Mouse (Mus musculus): ENCODE results near the gene Zdhhc19.

The Zdhhc19 gene

GRCm38 (mm10) chr16:32495965-32496364, at the start of gene Zdhhc19:
Gene Zdhhc19, plus strand, starts transcription at chr16:32496265.
- DNase-seq: no peak

GRCm38 (mm10) chr16:32446563-32447138, 49.4 kb upstream of the Zdhhc19 start:
- DNase-seq: no peak

- no peak for DNase-seq
These were observed 46.4 kb upstream of the Zdhhc19 start for GRCm38 (mm10) chr16:32449665-32450064.

- DNase-seq: no peak
These were observed 45.9 kb upstream of the Zdhhc19 start for GRCm38 (mm10) chr16:32450133-32450532.

GRCm38 (mm10) chr16:32453102-32453501, 43.0 kb upstream of the Zdhhc19 start:
- DNase-seq: no peak

- DNase-seq: no peak
These were observed 41.4 kb upstream of the Zdhhc19 start for GRCm38 (mm10) chr16:32454646-32455045.

- DNase-seq: no peak
These were observed 40.0 kb upstream of the Zdhhc19 start for GRCm38 (mm10) chr16:32456086-32456485.

GRCm38 (mm10) chr16:32456761-32457160, 39.3 kb upstream of the Zdhhc19 start:
- DNase-seq: no peak

- DNase-seq: peak; percentile 42
These were observed 38.3 kb upstream of the Zdhhc19 start for GRCm38 (mm10) chr16:32457589-32458386.

- DNase-seq: no peak
These were observed 35.5 kb upstream of the Zdhhc19 start for GRCm38 (mm10) chr16:32460518-32460917.

GRCm38 (mm10) chr16:32461713-32462112, 34.4 kb upstream of the Zdhhc19 start:
- DNase-seq: no peak

- DNase-seq: no peak
These were observed 33.1 kb upstream of the Zdhhc19 start for GRCm38 (mm10) chr16:32462950-32463349.

GRCm38 (mm10) chr16:32463426-32463825, 32.6 kb upstream of the Zdhhc19 start:
- no peak for DNase-seq

GRCm38 (mm10) chr16:32464908-32465307, 31.2 kb upstream of the Zdhhc19 start:
- DNase-seq: no peak

- no peak for DNase-seq
These were observed 27.6 kb upstream of the Zdhhc19 start for GRCm38 (mm10) chr16:32468488-32468887.

- DNase-seq: no peak
These were observed 26.5 kb upstream of the Zdhhc19 start for GRCm38 (mm10) chr16:32469404-32470105.

- DNase-seq: no peak
These were observed 23.6 kb upstream of the Zdhhc19 start for GRCm38 (mm10) chr16:32472276-32473015.

- DNase-seq: no peak
These were observed 18.8 kb upstream of the Zdhhc19 start for GRCm38 (mm10) chr16:32477315-32477714.

GRCm38 (mm10) chr16:32479415-32479814, 16.6 kb upstream of the Zdhhc19 start:
- no peak for DNase-seq

- DNase-seq: no peak
These were observed 11.6 kb upstream of the Zdhhc19 start for GRCm38 (mm10) chr16:32484431-32484871.

- no peak for DNase-seq
These were observed 10.9 kb upstream of the Zdhhc19 start for GRCm38 (mm10) chr16:32485209-32485608.

- DNase-seq: no peak
These were observed 10.0 kb upstream of the Zdhhc19 start for GRCm38 (mm10) chr16:32486046-32486445.

All from cerebellum, adult 11 months (tissue).